Mouse (Mus musculus): Measurements from ENCODE around the gene Olfr1173.

The Olfr1173 gene

DNA sequence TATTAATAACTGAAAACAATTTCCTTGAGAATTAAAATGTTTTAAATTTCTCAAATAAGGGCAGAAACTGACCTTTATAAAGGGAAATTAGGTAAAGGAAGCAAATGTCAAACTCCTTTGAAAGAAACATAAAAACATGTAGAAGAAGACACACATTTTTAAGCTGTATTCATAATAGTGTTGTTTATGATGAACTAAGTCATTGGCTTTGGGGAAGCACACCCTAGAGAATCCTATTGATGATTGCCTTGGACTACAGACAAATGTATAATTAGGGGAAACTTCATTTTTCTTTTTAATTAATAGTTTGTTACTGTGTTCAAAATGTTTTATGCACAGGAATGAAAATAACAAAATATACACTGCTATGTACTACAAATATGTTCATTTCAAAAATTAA lies at the start of gene Olfr1173:
Olfr1173 (minus strand) TSS at position 101 of the 400 bp plus-strand sequence.
- DNase-seq, result no peak

GRCm38 (mm10) chr2:88327115-88327514 lies 47.4 kb upstream of the Olfr1173 start, which contains the start of gene Olfr1175-ps:
Olfr1175-ps (minus strand) TSS chr2:88327215.
- DNase-seq, result no peak

- DNase-seq, result no peak
These were observed 35.4 kb upstream of the Olfr1173 start, which contains the start of gene Olfr1174-ps for GRCm38 (mm10) chr2:88315035-88315434. Olfr1174-ps (minus strand) TSS chr2:88315135.

- DNase-seq, result no peak
These were observed 51.4 kb downstream of the Olfr1173 start, which contains the start of gene Olfr1170 for GRCm38 (mm10) chr2:88228234-88228633. Olfr1170 (minus strand) TSS chr2:88228334.

Measured in lung, postnatal 10 days (tissue).